ENCODE assay signal across 7 mouse cellular contexts in genomic region chr2:92810956-92811355, GRCm38 (mm10).
DNase-seq lines count a peak whose midpoint lies in the region; ATAC-seq and TF ChIP-seq lines count a peak whose summit lies in the region.
"Not testable (repeated sequence)": the region's sequence is repeated elsewhere in the genome, so short reads cannot be mapped to it uniquely, and the experiment has no call there.

No protein-coding gene starts in this region.

- H3K27me3 ChIP-seq in forebrain, postnatal 0 days (ENCODE audit: insufficient read depth, low read length); hindbrain, embryonic 11.5 days (ENCODE audit: control insufficient read depth, insufficient read depth, low read length); lung, postnatal 0 days (replicated peaks; ENCODE audit: insufficient read depth, low read length): not testable (repeated sequence)

- H3K4me2 ChIP-seq in forebrain, postnatal 0 days (ENCODE audit: low read depth); hindbrain, embryonic 11.5 days (replicated peaks; ENCODE audit: low read depth, low read length); lung, postnatal 0 days (replicated peaks; ENCODE audit: low read depth, low read length): not testable (repeated sequence)

- not testable (repeated sequence) for H3K9me3 ChIP-seq in forebrain, postnatal 0 days (ENCODE audit: low read length); hindbrain, embryonic 11.5 days (ENCODE audit: control insufficient read depth, low read length); lung, postnatal 0 days (ENCODE audit: low read length)

- not testable (repeated sequence) for H3K27ac ChIP-seq in forebrain, postnatal 0 days (ENCODE audit: low read depth, low read length); hindbrain, embryonic 11.5 days (ENCODE audit: low read depth, low read length); lung, postnatal 0 days (ENCODE audit: low read length)

- H3K9ac ChIP-seq in forebrain, postnatal 0 days; hindbrain, embryonic 11.5 days (ENCODE audit: low read depth, low read length); lung, postnatal 0 days (replicated peaks; ENCODE audit: low read depth): not testable (repeated sequence)

- not testable (repeated sequence) for TF ChIP-seq EP300 in lung, postnatal 0 days (IDR thresholded peaks at IDR 0.05)

- not testable (repeated sequence) for ATAC-seq in forebrain, postnatal 0 days; hindbrain, embryonic 11.5 days (ENCODE audit: low FRiP score); lung, postnatal 0 days

- H3K4me3 ChIP-seq in forebrain, postnatal 0 days (ENCODE audit: low read depth, low read length); hindbrain, embryonic 11.5 days (ENCODE audit: low read depth, low read length); lung, postnatal 0 days (ENCODE audit: low read depth, low read length): not testable (repeated sequence)

- peak; percentile 84 for TF ChIP-seq CTCF in forebrain, postnatal 0 days (IDR thresholded peaks at IDR 0.05; ENCODE audit: low read depth)
- peak; percentile 77 for TF ChIP-seq CTCF in lung, postnatal 0 days (IDR thresholded peaks at IDR 0.05)

- DNase-seq in R1 (ENCODE audit: low read depth, low spot score): peak; percentile 61
- peak; percentile 49 for DNase-seq in cerebellum, adult 9-10 months
- DNase-seq in forebrain, postnatal 0 days: peak; percentile 91
- peak; percentile 78 for DNase-seq in hindbrain, embryonic 11.5 days (ENCODE audit: low spot score)
- peak; percentile 80 to 82 for DNase-seq in layer of hippocampus, postnatal 10 days (ENCODE audit: low spot score in 2 of 2)
- peak; percentile 57 for DNase-seq in lung, postnatal 0 days (ENCODE audit: low spot score)
- peak; percentile 86 to 89 for DNase-seq in right cerebral cortex, adult 2 months (ENCODE audit: low spot score in 2 of 2)

- H3K36me3 ChIP-seq in forebrain, postnatal 0 days (ENCODE audit: insufficient read depth); hindbrain, embryonic 11.5 days (ENCODE audit: control insufficient read depth, insufficient read depth, low read length); lung, postnatal 0 days (ENCODE audit: insufficient read depth, low read length): not testable (repeated sequence)

- H3K4me1 ChIP-seq in forebrain, postnatal 0 days (ENCODE audit: insufficient read depth): peaks cover 20% of the 10 kb centered on the region
- peaks cover 13% of the 10 kb centered on the region for H3K4me1 ChIP-seq in hindbrain, embryonic 11.5 days (replicated peaks; ENCODE audit: control insufficient read depth, insufficient read depth, low read length)
- H3K4me1 ChIP-seq in lung, postnatal 0 days (ENCODE audit: insufficient read depth, low read depth, low read length): not testable (repeated sequence)

- 10% methylated on average over 6 of the region's 6 CpGs for WGBS in forebrain, postnatal 0 days
- WGBS in hindbrain, embryonic 11.5 days: 15% methylated on average over 6 of the region's 6 CpGs
- WGBS in lung, postnatal 0 days: 3% methylated on average over 6 of the region's 6 CpGs
